Mouse (Mus musculus): Measurements from ENCODE around the gene Amhr2.
A peak's percentile ranks its signal among the peaks of the same experiment; 100 is the strongest.

Gene Amhr2

GRCm38 (mm10) chr15:102445146-102445545 is at the start of gene Amhr2:
TSS of gene Amhr2 (plus strand) at chr15:102445367.
- no peak for DNase-seq (ENCODE audit: low spot score)

- DNase-seq (ENCODE audit: low spot score): peak; percentile 67
Observed at GRCm38 (mm10) chr15:102398629-102399028, 46.5 kb upstream of the Amhr2 start.

GRCm38 (mm10) chr15:102399229-102400221 is 45.6 kb upstream of the Amhr2 start:
- DNase-seq (ENCODE audit: low spot score): peak; percentile 92

DNA sequence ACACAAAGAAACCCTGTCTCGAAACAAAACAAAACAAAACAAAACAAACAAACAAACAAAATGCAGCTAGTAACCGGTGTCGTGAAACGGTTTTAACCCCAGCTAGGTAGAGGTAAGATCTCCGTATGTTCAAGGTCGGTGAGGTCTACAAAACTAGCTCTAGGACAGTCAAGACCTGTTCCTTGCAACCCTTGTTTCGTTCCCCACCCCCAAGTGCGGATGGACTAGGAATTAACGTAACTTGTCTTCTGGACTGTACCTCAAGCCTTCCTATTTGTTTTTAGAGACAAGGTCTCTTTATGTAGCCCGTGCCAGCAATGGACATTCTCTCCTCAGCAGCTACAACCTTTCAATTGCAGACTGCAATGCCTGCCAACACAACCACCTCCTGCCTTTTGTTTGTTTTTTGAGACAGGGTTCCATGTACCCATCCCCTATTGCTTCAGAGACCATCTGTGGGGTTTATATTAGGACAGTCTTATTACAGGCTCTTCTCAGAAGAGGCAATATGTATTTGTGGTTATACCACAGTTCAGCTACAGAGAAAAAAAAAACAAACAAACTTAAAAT is 44.6 kb upstream of the Amhr2 start:
- peak; percentile 74 for DNase-seq (ENCODE audit: low spot score)

DNA sequence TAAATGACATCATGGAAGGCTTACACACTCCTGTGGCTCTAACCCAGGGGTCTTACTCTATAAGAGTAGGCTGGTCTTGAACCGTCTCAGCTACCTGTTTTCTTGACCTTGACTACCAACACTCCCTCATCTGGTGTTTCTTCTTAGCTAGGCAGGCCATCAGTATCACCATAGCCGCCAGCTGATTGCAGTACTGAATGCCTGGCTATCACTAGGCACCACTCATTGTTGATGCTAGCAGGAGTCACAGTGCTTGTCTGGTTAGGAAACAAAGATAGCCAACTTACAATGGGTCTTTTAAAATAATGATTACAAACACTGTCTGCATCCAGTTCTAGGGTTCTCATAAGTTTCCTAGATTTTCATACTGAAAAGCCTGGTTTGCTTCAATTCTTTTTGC is 43.9 kb upstream of the Amhr2 start:
- no peak for DNase-seq (ENCODE audit: low spot score)

DNA sequence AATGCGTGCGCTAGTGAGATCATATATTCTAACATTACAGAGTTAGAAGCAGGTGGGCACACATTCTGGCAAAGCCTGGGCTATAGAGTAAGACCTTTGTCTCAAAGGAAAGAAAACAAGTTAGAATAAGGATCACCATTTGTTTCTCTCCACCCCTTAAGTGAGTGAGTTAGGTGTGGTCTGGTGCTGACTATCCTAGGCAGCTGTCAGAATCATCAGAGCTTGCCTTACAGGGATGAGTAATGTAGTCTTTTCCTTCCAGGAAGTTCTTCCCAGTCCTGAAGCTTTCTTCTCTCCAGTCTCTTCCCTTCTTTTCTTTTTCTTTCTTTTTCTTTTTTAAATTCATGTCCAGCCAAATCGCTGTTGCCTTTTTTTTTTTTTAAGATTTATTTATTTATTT is 43.0 kb upstream of the Amhr2 start:
- DNase-seq (ENCODE audit: low spot score): no peak

- DNase-seq (ENCODE audit: low spot score): no peak
Observed at GRCm38 (mm10) chr15:102404608-102405488, 40.3 kb upstream of the Amhr2 start.

GRCm38 (mm10) chr15:102405489-102406195 is 39.5 kb upstream of the Amhr2 start, which contains the start of gene Sp1:
TSS of gene Sp1 (plus strand) at chr15:102406143.
- DNase-seq (ENCODE audit: low spot score): peak; percentile 100

- DNase-seq (ENCODE audit: low spot score): peak; percentile 85
Observed at GRCm38 (mm10) chr15:102406196-102406911, 38.8 kb upstream of the Amhr2 start.

GRCm38 (mm10) chr15:102406912-102407580 is 38.1 kb upstream of the Amhr2 start:
- no peak for DNase-seq (ENCODE audit: low spot score)

GRCm38 (mm10) chr15:102407681-102408557 is 37.2 kb upstream of the Amhr2 start:
- DNase-seq (ENCODE audit: low spot score): peak; percentile 58

DNA sequence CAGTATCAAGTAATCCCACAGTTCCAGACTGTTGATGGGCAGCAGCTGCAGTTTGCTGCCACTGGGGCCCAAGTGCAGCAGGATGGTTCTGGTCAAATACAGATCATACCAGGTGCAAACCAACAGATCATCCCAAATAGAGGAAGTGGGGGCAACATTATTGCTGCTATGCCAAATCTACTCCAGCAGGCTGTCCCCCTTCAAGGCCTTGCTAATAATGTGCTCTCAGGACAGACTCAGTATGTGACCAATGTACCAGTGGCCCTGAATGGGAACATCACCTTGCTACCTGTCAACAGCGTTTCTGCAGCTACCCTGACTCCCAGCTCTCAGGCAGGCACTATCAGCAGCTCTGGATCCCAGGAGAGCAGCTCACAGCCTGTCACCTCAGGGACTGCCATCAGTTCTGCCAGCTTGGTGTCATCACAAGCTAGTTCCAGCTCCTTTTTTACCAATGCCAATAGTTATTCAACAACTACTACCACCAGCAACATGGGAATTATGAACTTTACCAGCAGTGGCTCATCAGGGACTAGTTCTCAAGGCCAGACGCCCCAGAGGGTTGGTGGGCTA is 36.5 kb upstream of the Amhr2 start:
- DNase-seq (ENCODE audit: low spot score): no peak

DNA sequence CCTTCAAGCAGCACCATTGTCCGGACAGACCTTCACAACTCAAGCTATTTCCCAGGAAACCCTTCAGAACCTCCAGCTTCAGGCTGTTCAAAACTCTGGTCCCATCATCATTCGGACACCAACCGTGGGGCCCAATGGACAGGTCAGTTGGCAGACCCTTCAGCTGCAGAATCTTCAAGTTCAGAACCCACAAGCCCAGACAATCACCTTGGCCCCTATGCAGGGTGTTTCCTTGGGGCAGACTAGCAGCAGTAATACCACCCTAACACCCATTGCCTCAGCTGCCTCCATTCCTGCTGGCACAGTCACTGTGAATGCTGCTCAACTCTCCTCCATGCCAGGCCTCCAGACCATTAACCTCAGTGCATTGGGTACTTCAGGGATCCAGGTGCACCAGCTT is 35.9 kb upstream of the Amhr2 start:
- DNase-seq (ENCODE audit: low spot score): no peak

GRCm38 (mm10) chr15:102411077-102411476 is 34.1 kb upstream of the Amhr2 start:
- DNase-seq (ENCODE audit: low spot score): no peak

DNA sequence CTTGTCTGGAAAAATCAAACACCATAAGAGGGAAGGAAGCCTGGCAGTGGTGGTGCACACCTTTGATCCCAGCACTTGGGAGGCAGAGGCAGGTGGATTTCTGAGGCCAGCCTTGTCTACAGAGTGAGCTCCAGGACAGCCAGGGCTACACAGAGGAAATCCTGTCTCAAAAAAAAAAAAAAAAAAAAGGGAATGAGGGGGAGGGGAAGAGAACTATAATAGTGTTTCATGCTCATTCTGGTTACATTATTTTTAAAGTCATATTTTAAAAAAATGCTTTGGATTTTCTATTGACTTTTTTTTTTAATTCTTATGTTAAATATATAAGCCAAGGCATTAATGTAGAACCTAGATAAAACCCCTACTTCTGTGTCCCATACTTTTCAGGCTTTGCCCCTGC is 31.5 kb upstream of the Amhr2 start:
- DNase-seq (ENCODE audit: low spot score): no peak

DNA sequence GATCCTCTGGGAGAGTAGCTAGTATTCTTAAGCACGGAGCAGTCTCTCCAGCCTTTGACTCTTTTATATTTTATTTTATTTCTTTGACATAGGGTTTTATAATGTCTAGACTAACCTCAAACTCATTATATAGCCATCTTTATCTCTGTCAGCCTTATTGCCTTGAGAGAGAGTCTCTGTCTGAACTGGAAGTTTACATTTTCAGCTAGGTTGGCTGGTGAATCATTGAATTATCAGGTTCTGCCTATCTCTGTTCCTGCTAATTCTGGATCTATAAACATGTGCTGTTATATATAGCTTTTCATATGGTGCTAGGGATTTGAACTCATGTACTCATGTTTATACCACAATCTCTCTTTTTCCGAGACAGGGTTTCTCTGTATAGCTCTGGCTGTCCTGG is 27.6 kb upstream of the Amhr2 start:
- no peak for DNase-seq (ENCODE audit: low spot score)

GRCm38 (mm10) chr15:102420986-102421385 is 24.2 kb upstream of the Amhr2 start:
- DNase-seq (ENCODE audit: low spot score): no peak

- peak; percentile 88 for DNase-seq (ENCODE audit: low spot score)
Observed at GRCm38 (mm10) chr15:102421437-102421836, 23.7 kb upstream of the Amhr2 start.
